Mouse (Mus musculus): ENCODE measurements around the gene Eif1ax.

GRCm38 (mm10) chrX:159388953-159389352, 17.0 kb downstream of the Eif1ax start:
- no peak for TF ChIP-seq POLR2A (IDR thresholded peaks at IDR 0.05; ENCODE audit: insufficient read depth, low read depth, low read length)
- no peak for TF ChIP-seq CTCF (IDR thresholded peaks at IDR 0.05; ENCODE audit: insufficient read depth, low read depth, low read length)
